Comparison of ENCODE assay signal across 9 mouse cellular contexts in the genomic region with DNA sequence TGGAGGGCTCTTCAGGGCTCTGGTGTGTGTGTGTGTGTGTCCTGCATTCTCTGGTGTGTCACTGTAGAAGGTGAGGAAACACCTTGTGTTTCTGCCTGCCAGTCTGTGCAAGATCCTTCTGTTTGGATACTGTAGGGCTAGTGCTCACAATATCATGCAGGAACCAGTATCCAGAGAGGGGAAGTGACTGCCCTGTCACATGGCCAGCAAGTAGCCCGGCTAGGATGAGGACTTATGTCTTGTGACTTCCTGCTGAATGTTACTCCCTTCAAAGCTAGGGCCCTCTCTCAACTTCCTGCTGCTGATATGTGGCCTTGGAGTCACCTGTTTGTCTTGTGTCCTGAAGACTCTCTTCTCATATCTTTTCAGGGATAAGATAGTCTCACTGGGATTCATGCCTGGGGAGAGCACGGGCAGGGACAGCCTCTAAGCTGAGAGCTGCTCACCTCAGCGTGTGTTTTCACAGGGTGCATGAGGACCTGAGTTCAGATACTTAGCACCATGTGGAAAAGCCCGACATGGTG. TPM values are rescaled to one million over a fixed set of nuclear protein-coding genes. Genes with fewer than 3 reads are reported as not detected.
DNase-seq lines count a peak whose midpoint lies in the region.
"Had no signal": no experiment of that assay in that cellular context is flagged by ENCODE, and none has a peak within 500 bp of the region (broad histone marks: within the 10 kb centered on the region; RNA-seq: fewer than 3 reads in every experiment).

No protein-coding gene starts in this region.

- peak; percentile 19 for DNase-seq in adrenal gland, postnatal 14 days
- DNase-seq in adrenal gland, postnatal 4 days (ENCODE audit: low spot score in 2 of 2), result no peak
- DNase-seq in MEL-GATA-1-ER (ENCODE audit: extremely low read depth, low read depth), result peak; percentile 36
- DNase-seq in heart, postnatal 36 days, result peak; percentile 20 to 22
- peak; percentile 17 for DNase-seq in lung, postnatal 14 days
- DNase-seq in embryo, embryonic 10 days (ENCODE audit: low spot score), result no peak
- no peak for DNase-seq in T-cell, adult 2 months (ENCODE audit: low spot score)
- no peak for DNase-seq in thymus, postnatal 4 days

- intact Hi-C loops in heart, postnatal 36 days (cut with DNase I), result no loop called here

RNA-seq across cellular contexts. Expression of a gene that starts 20.6 kb away (rescaled TPM):
- total RNA-seq in adrenal gland, postnatal 14 days (2021), result 17.2 and 21.9 TPM in 2 replicates
- 10 to 100 TPM; 20.1 to 30.2 TPM for total RNA-seq in adrenal gland, postnatal 4 days (2021)
- total RNA-seq in heart, postnatal 36 days (2021), result 10 to 100 TPM; 10.8 to 14.9 TPM

RNA-seq across cellular contexts. Expression of a gene that starts 29.7 kb away (rescaled TPM):
- not detected in 2 replicates for total RNA-seq in adrenal gland, postnatal 14 days (2021)
- total RNA-seq in adrenal gland, postnatal 4 days (2021), result not detected
- total RNA-seq in heart, postnatal 36 days (2021), result not detected
- total RNA-seq: midbrain, postnatal 0 days had no signal

Comparison
In these comparisons a context has a peak if more than half of its experiments do, and no peak if none do; other contexts are left out.
1. DNase-seq: peak in adrenal gland, postnatal 14 days (single experiment), MEL-GATA-1-ER (single experiment), heart, postnatal 36 days (2 of 2) and lung, postnatal 14 days (single experiment); none in adrenal gland, postnatal 4 days (0 of 2), embryo, embryonic 10 days (single experiment), T-cell, adult 2 months (single experiment) and thymus, postnatal 4 days (single experiment).